Mouse (Mus musculus): ENCODE results near the gene Itsn2. TPM values are rescaled to one million over a fixed set of nuclear protein-coding genes. Genes with fewer than 3 reads are reported as not detected.
"Not testable (repeated sequence)": the region's sequence is repeated elsewhere in the genome, so short reads cannot be mapped to it uniquely, and the experiment has no call there.

Gene Itsn2
- total RNA-seq (2017) = 135 and 164 TPM in 2 replicates

GRCm38 (mm10) chr12:4592541-4593165, at the start of gene Itsn2, which contains the start of gene Gm3625:
Gene Itsn2 (plus strand): TSS chr12:4592638.
Gene Gm3625 (minus strand): TSS chr12:4592927.
- peak; percentile 59 for ATAC-seq (replicated peaks; ENCODE audit: low read depth, poor library complexity, severe bottlenecking)

GRCm38 (mm10) chr12:4544400-4544919, 48.0 kb upstream of the Itsn2 start:
- no peak for ATAC-seq (replicated peaks; ENCODE audit: low read depth, poor library complexity, severe bottlenecking)

- ATAC-seq (replicated peaks; ENCODE audit: low read depth, poor library complexity, severe bottlenecking) = peak; percentile 88
These were observed 47.0 kb upstream of the Itsn2 start for GRCm38 (mm10) chr12:4545425-4545824.

- no peak for ATAC-seq (replicated peaks; ENCODE audit: low read depth, poor library complexity, severe bottlenecking)
These were observed 45.9 kb upstream of the Itsn2 start for GRCm38 (mm10) chr12:4546491-4546890.

- no peak for ATAC-seq (replicated peaks; ENCODE audit: low read depth, poor library complexity, severe bottlenecking)
These were observed 44.9 kb upstream of the Itsn2 start for GRCm38 (mm10) chr12:4547557-4547956.

- ATAC-seq (replicated peaks; ENCODE audit: low read depth, poor library complexity, severe bottlenecking) = peak; percentile 87
These were observed 44.1 kb upstream of the Itsn2 start for GRCm38 (mm10) chr12:4548053-4549013.

- ATAC-seq (replicated peaks; ENCODE audit: low read depth, poor library complexity, severe bottlenecking) = not testable (repeated sequence)
These were observed 38.7 kb upstream of the Itsn2 start for GRCm38 (mm10) chr12:4553704-4554103.

GRCm38 (mm10) chr12:4555451-4555850, 37.0 kb upstream of the Itsn2 start:
- no peak for ATAC-seq (replicated peaks; ENCODE audit: low read depth, poor library complexity, severe bottlenecking)

- no peak for ATAC-seq (replicated peaks; ENCODE audit: low read depth, poor library complexity, severe bottlenecking)
These were observed 35.5 kb upstream of the Itsn2 start for GRCm38 (mm10) chr12:4556891-4557290.

GRCm38 (mm10) chr12:4557436-4557835, 35.0 kb upstream of the Itsn2 start:
- ATAC-seq (replicated peaks; ENCODE audit: low read depth, poor library complexity, severe bottlenecking) = no peak

GRCm38 (mm10) chr12:4558013-4558412, 34.4 kb upstream of the Itsn2 start:
- ATAC-seq (replicated peaks; ENCODE audit: low read depth, poor library complexity, severe bottlenecking) = no peak

GRCm38 (mm10) chr12:4558475-4559279, 33.8 kb upstream of the Itsn2 start:
- ATAC-seq (replicated peaks; ENCODE audit: low read depth, poor library complexity, severe bottlenecking) = no peak

GRCm38 (mm10) chr12:4571864-4572263, 20.6 kb upstream of the Itsn2 start:
- ATAC-seq (replicated peaks; ENCODE audit: low read depth, poor library complexity, severe bottlenecking) = peak; percentile 99

- no peak for ATAC-seq (replicated peaks; ENCODE audit: low read depth, poor library complexity, severe bottlenecking)
These were observed 18.4 kb upstream of the Itsn2 start for GRCm38 (mm10) chr12:4574065-4574464.

GRCm38 (mm10) chr12:4582326-4582725, 10.1 kb upstream of the Itsn2 start:
- no peak for ATAC-seq (replicated peaks; ENCODE audit: low read depth, poor library complexity, severe bottlenecking)

GRCm38 (mm10) chr12:4587846-4588245, 4.6 kb upstream of the Itsn2 start:
- no peak for ATAC-seq (replicated peaks; ENCODE audit: low read depth, poor library complexity, severe bottlenecking)

- 0 out of 2 replicates have a peak, but pooled peaks have one; percentile 16 for ATAC-seq (replicated peaks; ENCODE audit: low read depth, poor library complexity, severe bottlenecking)
These were observed 3.8 kb upstream of the Itsn2 start for GRCm38 (mm10) chr12:4588603-4589002.

GRCm38 (mm10) chr12:4592025-4592424, 413 bp upstream of the Itsn2 start:
- ATAC-seq (replicated peaks; ENCODE audit: low read depth, poor library complexity, severe bottlenecking) = peak; percentile 15; the same call in 1 of the 2 replicates

- ATAC-seq (replicated peaks; ENCODE audit: low read depth, poor library complexity, severe bottlenecking) = peak; percentile 33
These were observed 910 bp downstream of the Itsn2 start for GRCm38 (mm10) chr12:4593166-4593929.
